Mouse (Mus musculus) embryo, embryonic 10.5 days (tissue): Measurements from ENCODE around the gene Rpl27.
A peak's percentile ranks its signal among the peaks of the same experiment; 100 is the strongest.
"Not testable (repeated sequence)": the region's sequence is repeated elsewhere in the genome, so short reads cannot be mapped to it uniquely, and the experiment has no call there.

Source experiments
- DNase-seq: peaks from one replicate; pipeline ENCODE4 v3.0.0-alpha.2; 2015; ENCODE audit warnings: low spot score

The Rpl27 gene

GRCm38 (mm10) chr11:101442127-101442693 is at the start of gene Rpl27:
Gene Rpl27, plus strand, starts transcription at chr11:101442298.
- DNase-seq, result peak; percentile 99

GRCm38 (mm10) chr11:101395110-101395509 is 47.0 kb upstream of the Rpl27 start:
- DNase-seq, result peak; percentile 87

GRCm38 (mm10) chr11:101415306-101415705 is 26.8 kb upstream of the Rpl27 start:
- DNase-seq, result peak; percentile 9

- peak; percentile 47 for DNase-seq
Observed at GRCm38 (mm10) chr11:101416433-101417100, 25.5 kb upstream of the Rpl27 start.

GRCm38 (mm10) chr11:101417101-101417855 is 24.8 kb upstream of the Rpl27 start, which contains the start of gene Aarsd1:
Gene Aarsd1, minus strand, starts transcription at chr11:101417615.
- peak; percentile 89 for DNase-seq

- DNase-seq, result no peak
Observed at GRCm38 (mm10) chr11:101418991-101419390, 23.1 kb upstream of the Rpl27 start.

GRCm38 (mm10) chr11:101419610-101420009 is 22.5 kb upstream of the Rpl27 start:
- DNase-seq, result peak; percentile 44

- DNase-seq, result no peak
Observed at GRCm38 (mm10) chr11:101420148-101420547, 21.9 kb upstream of the Rpl27 start.

- DNase-seq, result no peak
Observed at GRCm38 (mm10) chr11:101424105-101424851, 17.8 kb upstream of the Rpl27 start, which contains the start of gene Gm27029. Gene Gm27029, minus strand, starts transcription at chr11:101424796.

GRCm38 (mm10) chr11:101424925-101425813 is 16.9 kb upstream of the Rpl27 start, which contains the start of the genes Rundc1 and Ptges3l:
Gene Rundc1, plus strand, starts transcription at chr11:101425085.
Gene Ptges3l, minus strand, starts transcription at chr11:101425333.
- peak; percentile 99 for DNase-seq

- no peak for DNase-seq
Observed at GRCm38 (mm10) chr11:101426165-101426564, 15.9 kb upstream of the Rpl27 start.

- DNase-seq, result no peak
Observed at GRCm38 (mm10) chr11:101431327-101431726, 10.8 kb upstream of the Rpl27 start.

- no peak for DNase-seq
Observed at GRCm38 (mm10) chr11:101433396-101433795, 8.7 kb upstream of the Rpl27 start.

- DNase-seq, result no peak
Observed at GRCm38 (mm10) chr11:101435831-101436230, 6.3 kb upstream of the Rpl27 start.

- DNase-seq, result no peak
Observed at GRCm38 (mm10) chr11:101436916-101437315, 5.2 kb upstream of the Rpl27 start.

- DNase-seq, result not testable (repeated sequence)
Observed at GRCm38 (mm10) chr11:101438006-101438405, 4.1 kb upstream of the Rpl27 start.

GRCm38 (mm10) chr11:101441450-101442126 is 510 bp upstream of the Rpl27 start:
- DNase-seq, result not testable (repeated sequence)

- DNase-seq, result no peak
Observed at GRCm38 (mm10) chr11:101442760-101443159, 662 bp downstream of the Rpl27 start.

GRCm38 (mm10) chr11:101446319-101446718 is 4.2 kb downstream of the Rpl27 start:
- DNase-seq, result no peak

GRCm38 (mm10) chr11:101446860-101447259 is 4.8 kb downstream of the Rpl27 start:
- not testable (repeated sequence) for DNase-seq
